Mouse (Mus musculus) stomach, embryonic 16.5 days (tissue): ENCODE results near the gene Abo. TPM values are rescaled to one million over a fixed set of nuclear protein-coding genes. Genes with fewer than 3 reads are reported as not detected.

Experiments
- polyA plus RNA-seq: library from polyadenylated mRNA; unstranded; fragments of >200 nt; fragmentation: Nextera tagmentation; extraction: Ambion mirVana; gene quantifications from 2 replicates; pipeline ENCODE4 v1.2.1, GENCODE M21; 2015

The Abo gene
- polyA plus RNA-seq, 1 experiment from 2014 or later: 0.56 TPM

Other genes with a start within 250 kb of the Abo start
- 23.2 and 27.3 TPM in 2 replicates for gene Fam69b, start 236.5 kb downstream of the Abo start, polyA plus RNA-seq
- not detected in 2 replicates for gene Lcn4, start 193.7 kb downstream of the Abo start, polyA plus RNA-seq
- gene Surf6, start 37.9 kb upstream of the Abo start, polyA plus RNA-seq: 24.6 and 25.1 TPM in 2 replicates
- gene Med22, start 45.7 kb upstream of the Abo start, polyA plus RNA-seq: 43.0 and 46.6 TPM in 2 replicates
- 458 and 551 TPM in 2 replicates for gene Rpl7a, start 45.8 kb upstream of the Abo start, polyA plus RNA-seq
- 39.9 and 40.7 TPM in 2 replicates for gene Surf2, start 51.4 kb upstream of the Abo start, polyA plus RNA-seq
- 59.9 and 61.8 TPM in 2 replicates for gene Surf1, start 51.6 kb upstream of the Abo start, polyA plus RNA-seq
- gene Surf4, start 68.9 kb upstream of the Abo start, polyA plus RNA-seq: 245 and 251 TPM in 2 replicates
- 0.10 and 0.15 TPM in 2 replicates for gene Stkld1, start 69.1 kb upstream of the Abo start, polyA plus RNA-seq
- 40.3 and 42.3 TPM in 2 replicates for gene Rexo4, start 99.4 kb upstream of the Abo start, polyA plus RNA-seq
- gene Adamts13, start 108.4 kb upstream of the Abo start, polyA plus RNA-seq: 0.20 and 0.21 TPM in 2 replicates
- gene Cacfd1, start 144.9 kb upstream of the Abo start, polyA plus RNA-seq: 60.7 and 63.4 TPM in 2 replicates
- 0.77 and 1.2 TPM in 2 replicates for gene Slc2a6, start 163.0 kb upstream of the Abo start, polyA plus RNA-seq
- 0.60 and 9.8 TPM in 2 replicates for gene Mymk, start 207.2 kb upstream of the Abo start, polyA plus RNA-seq
- gene Adamtsl2, start 214.4 kb upstream of the Abo start, polyA plus RNA-seq: 3.6 and 4.0 TPM in 2 replicates